In the genomic region with DNA sequence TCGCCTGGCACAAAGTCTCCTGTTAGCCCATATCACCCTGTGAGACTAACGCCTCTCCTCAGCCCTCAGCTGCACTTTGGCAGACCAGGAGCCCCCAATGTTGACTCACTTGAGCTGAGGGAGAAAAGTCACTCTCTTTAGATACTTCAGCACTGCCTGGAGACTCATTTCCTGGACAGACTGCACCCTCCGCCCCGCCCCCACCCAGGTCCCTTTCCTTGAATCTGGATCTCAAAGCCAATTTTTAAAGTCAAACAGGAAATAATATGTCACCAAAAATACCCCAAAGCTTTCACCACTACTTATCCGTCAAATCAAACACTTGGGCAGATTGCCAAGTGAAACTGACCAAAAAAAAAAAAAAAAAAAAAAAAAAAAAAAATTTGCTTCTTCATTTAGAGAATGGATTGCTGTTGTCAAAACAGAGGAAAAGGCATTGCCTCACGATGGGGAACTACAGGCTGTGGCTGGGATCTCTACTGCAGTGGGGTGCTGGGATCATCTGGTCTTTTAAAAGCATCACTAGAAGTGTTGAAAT, we compare ENCODE assay signal across 13 mouse cellular contexts. TPM values are rescaled to one million over a fixed set of nuclear protein-coding genes. Genes with fewer than 3 reads are reported as not detected.
DNase-seq lines count a peak whose midpoint lies in the region; ATAC-seq and TF ChIP-seq lines count a peak whose summit lies in the region.
"Had no signal": no experiment of that assay in that cellular context is flagged by ENCODE, and none has a peak within 500 bp of the region (broad histone marks: within the 10 kb centered on the region; RNA-seq: fewer than 3 reads in every experiment).

No protein-coding gene starts in this region.

- TF ChIP-seq EP300 in liver, postnatal 0 days (IDR thresholded peaks at IDR 0.05; ENCODE audit: low read depth): no peak
- no peak for TF ChIP-seq EP300 in lung, postnatal 0 days (IDR thresholded peaks at IDR 0.05)

- ATAC-seq in liver, postnatal 0 days: peak; percentile 40; the same call in 1 of the 2 replicates
- ATAC-seq in lung, postnatal 0 days: peak; percentile 86
- peak; percentile 70; the same call in 1 of the 2 replicates for ATAC-seq in stomach, embryonic 16.5 days (ENCODE audit: insufficient read depth, low FRiP score)

- DNase-seq in liver, postnatal 0 days: no peak
- no peak for DNase-seq in liver
- peak; percentile 76 for DNase-seq in lung, postnatal 0 days (ENCODE audit: low spot score)
- DNase-seq in left cerebral cortex, postnatal 14 days (ENCODE audit: low spot score in 2 of 2): no peak
- DNase-seq in urinary bladder, postnatal 14 days (ENCODE audit: low spot score): no peak
- DNase-seq in kidney, adult 8-10 months: no peak
- DNase-seq: kidney, adult 9 months had no signal

- H3K4me3 ChIP-seq in liver, postnatal 0 days (ENCODE audit: low read depth, low read length): no peak overlapping the region
- peak overlapping the region; percentile 30; the same call in 1 of the 2 replicates for H3K4me3 ChIP-seq in bone marrow macrophage, adult 2 months (ENCODE audit: insufficient read depth, low read length)
- no peak overlapping the region for H3K4me3 ChIP-seq in lung, postnatal 0 days (ENCODE audit: low read depth, low read length)
- H3K4me3 ChIP-seq in stomach, embryonic 16.5 days (replicated peaks; ENCODE audit: low read length): no peak overlapping the region
- H3K4me3 ChIP-seq: embryonic facial prominence, embryonic 15.5 days; limb, embryonic 12.5 days had no signal

- H3K36me3 ChIP-seq in liver, postnatal 0 days (replicated peaks; ENCODE audit: insufficient read depth, low read length): no peaks in the 10 kb centered on the region
- no peaks in the 10 kb centered on the region for H3K36me3 ChIP-seq in lung, postnatal 0 days (ENCODE audit: insufficient read depth, low read length)
- H3K36me3 ChIP-seq in stomach, embryonic 16.5 days (ENCODE audit: control insufficient read depth, insufficient read depth, low read length): no peaks in the 10 kb centered on the region
- H3K36me3 ChIP-seq: embryonic facial prominence, embryonic 15.5 days; limb, embryonic 12.5 days had no signal

- H3K4me2 ChIP-seq in liver, postnatal 0 days (ENCODE audit: low read depth, low read length): 0 out of 2 replicates have a peak overlapping the region, but pooled peaks have one; percentile 8
- H3K4me2 ChIP-seq in lung, postnatal 0 days (replicated peaks; ENCODE audit: low read depth, low read length): 0 out of 2 replicates have a peak overlapping the region, but pooled peaks have one; percentile 6
- no peak overlapping the region for H3K4me2 ChIP-seq in stomach, embryonic 16.5 days (ENCODE audit: low read depth, low read length)
- H3K4me2 ChIP-seq: embryonic facial prominence, embryonic 15.5 days; limb, embryonic 12.5 days had no signal

- H3K4me1 ChIP-seq in liver, postnatal 0 days (ENCODE audit: insufficient read depth): peaks cover 20% of the 10 kb centered on the region
- peaks cover 20% of the 10 kb centered on the region for H3K4me1 ChIP-seq in bone marrow macrophage, adult 2 months (ENCODE audit: control insufficient read depth, insufficient read depth, low read length)
- no peaks in the 10 kb centered on the region; the same call in 1 of the 2 replicates for H3K4me1 ChIP-seq in lung, postnatal 0 days (ENCODE audit: insufficient read depth, low read depth, low read length)
- peaks cover 28% of the 10 kb centered on the region for H3K4me1 ChIP-seq in stomach, embryonic 16.5 days (ENCODE audit: control insufficient read depth, insufficient read depth, low read length)
- H3K4me1 ChIP-seq: embryonic facial prominence, embryonic 15.5 days had no signal

- no peak for TF ChIP-seq CTCF in liver, postnatal 0 days (IDR thresholded peaks at IDR 0.05; ENCODE audit: low read depth)
- no peak for TF ChIP-seq CTCF in bone marrow macrophage, adult 2 months (IDR thresholded peaks at IDR 0.05; ENCODE audit: low read depth, low read length)
- TF ChIP-seq CTCF in lung, postnatal 0 days (IDR thresholded peaks at IDR 0.05): no peak

- no peaks in the 10 kb centered on the region for H3K27me3 ChIP-seq in liver, postnatal 0 days (ENCODE audit: insufficient read depth, low read length)
- no peaks in the 10 kb centered on the region for H3K27me3 ChIP-seq in lung, postnatal 0 days (replicated peaks; ENCODE audit: insufficient read depth, low read length)
- H3K27me3 ChIP-seq in stomach, embryonic 16.5 days (ENCODE audit: control insufficient read depth, insufficient read depth, low read length): no peaks in the 10 kb centered on the region
- H3K27me3 ChIP-seq: embryonic facial prominence, embryonic 15.5 days; limb, embryonic 12.5 days had no signal

- no peak overlapping the region for H3K27ac ChIP-seq in liver, postnatal 0 days (ENCODE audit: low read depth)
- H3K27ac ChIP-seq in bone marrow macrophage, adult 2 months (ENCODE audit: insufficient read depth, low read depth, low read length): peak overlapping the region; percentile 69
- H3K27ac ChIP-seq in lung, postnatal 0 days (ENCODE audit: low read length): peak overlapping the region; percentile 39; the same call in 1 of the 2 replicates
- H3K27ac ChIP-seq in stomach, embryonic 16.5 days (ENCODE audit: low read length): peak overlapping the region; percentile 63
- H3K27ac ChIP-seq: embryonic facial prominence, embryonic 15.5 days; limb, embryonic 12.5 days had no signal

- no peak overlapping the region for H3K9ac ChIP-seq in liver, postnatal 0 days (replicated peaks)
- H3K9ac ChIP-seq in lung, postnatal 0 days (replicated peaks; ENCODE audit: low read depth): no peak overlapping the region
- H3K9ac ChIP-seq in stomach, embryonic 16.5 days (ENCODE audit: low read length): no peak overlapping the region
- H3K9ac ChIP-seq: embryonic facial prominence, embryonic 15.5 days; limb, embryonic 12.5 days had no signal

- no peaks in the 10 kb centered on the region for H3K9me3 ChIP-seq in liver, postnatal 0 days (ENCODE audit: low read length)
- no peaks in the 10 kb centered on the region for H3K9me3 ChIP-seq in lung, postnatal 0 days (ENCODE audit: low read length)
- no peaks in the 10 kb centered on the region for H3K9me3 ChIP-seq in stomach, embryonic 16.5 days (replicated peaks; ENCODE audit: control insufficient read depth, low read length)
- H3K9me3 ChIP-seq: embryonic facial prominence, embryonic 15.5 days; limb, embryonic 12.5 days had no signal

- 16% methylated on average over 6 of the region's 6 CpGs for WGBS in liver, postnatal 0 days (ENCODE audit: insufficient replicate concordance)
- 7% methylated on average over 6 of the region's 6 CpGs for WGBS in lung, postnatal 0 days
- WGBS in stomach, embryonic 16.5 days: 34% methylated on average over 6 of the region's 6 CpGs

- no peak for TF ChIP-seq POLR2A in bone marrow macrophage, adult 2 months (IDR thresholded peaks at IDR 0.05; ENCODE audit: borderline replicate concordance, low read depth, low read length)

- intact Hi-C loops in left cerebral cortex, postnatal 14 days (cut with DNase I): no loop called here

RNA-seq across cellular contexts. Expression of a gene that starts 21.4 kb away (rescaled TPM):
- polyA plus RNA-seq in liver, postnatal 0 days (2015; fragmentation: Nextera tagmentation; extraction: Ambion mirVana): 0.27 and 0.50 TPM in 2 replicates
- polyA plus RNA-seq in bone marrow macrophage, adult 2 months (2012; ENCODE audit: insufficient read depth, insufficient read length, missing spikeins): not detected in 2 replicates
- polyA plus RNA-seq in lung, postnatal 0 days (2015; fragmentation: Nextera tagmentation; extraction: Ambion mirVana): 0.16 and 0.18 TPM in 2 replicates
- 0.30 and 0.34 TPM in 2 replicates for polyA plus RNA-seq in stomach, embryonic 16.5 days (2015; fragmentation: Nextera tagmentation; extraction: Ambion mirVana)
- total RNA-seq in left cerebral cortex, postnatal 14 days (2021): not detected
- total RNA-seq: gastrocnemius, adult 18-20 months; midbrain, postnatal 0 days had no signal
- polyA plus RNA-seq: embryonic facial prominence, embryonic 15.5 days; midbrain, postnatal 0 days had no signal

RNA-seq across cellular contexts. Expression of a gene that starts 26.8 kb away (rescaled TPM):
- polyA plus RNA-seq in liver, postnatal 0 days (2015; fragmentation: Nextera tagmentation; extraction: Ambion mirVana): 13.6 and 14.2 TPM in 2 replicates
- polyA plus RNA-seq in bone marrow macrophage, adult 2 months (2012; ENCODE audit: insufficient read depth, insufficient read length, missing spikeins): 11.4 and 11.7 TPM in 2 replicates
- 14.7 and 14.8 TPM in 2 replicates for polyA plus RNA-seq in lung, postnatal 0 days (2015; fragmentation: Nextera tagmentation; extraction: Ambion mirVana)
- 24.3 and 26.8 TPM in 2 replicates for polyA plus RNA-seq in stomach, embryonic 16.5 days (2015; fragmentation: Nextera tagmentation; extraction: Ambion mirVana)
- 1 to 10 TPM; 2.6 to 6.5 TPM for total RNA-seq in left cerebral cortex, postnatal 14 days (2021)
